Mouse (Mus musculus) gastrocnemius, postnatal 4 days (tissue): ENCODE results near the gene Hic2. TPM values are rescaled to one million over a fixed set of nuclear protein-coding genes. Genes with fewer than 3 reads are reported as not detected.

Experiments
- DNase-seq, 2 experiments: peaks; one replicate each; pipeline ENCODE4 v3.0.0; 2021 to 2022; ENCODE audit warnings: low spot score in 2 of 2, mixed read lengths in 2 of 2
- total RNA-seq, 2 experiments: library from RNA; stranded (reverse); gene quantifications; 2 replicates each; pipeline ENCODE4 v1.2.3; 2021

Hic2 gene
- total RNA-seq, 2 experiments from 2014 or later, result 2.7 to 3.9 TPM

- no peak for DNase-seq
These were observed 42.3 kb downstream of the Hic2 start, which contains the start of gene Tmem191c for GRCm38 (mm10) chr16:17275721-17276120. Tmem191c (plus strand) TSS chr16:17276077.

GRCm38 (mm10) chr16:17276164-17277151 lies 43.1 kb downstream of the Hic2 start:
- peak; percentile 84 to 92 for DNase-seq

- no peak for DNase-seq
These were observed 44.2 kb downstream of the Hic2 start for GRCm38 (mm10) chr16:17277342-17278211.

GRCm38 (mm10) chr16:17280471-17280870 lies 47.1 kb downstream of the Hic2 start:
- DNase-seq, result no peak

GRCm38 (mm10) chr16:17283151-17283550 lies 49.8 kb downstream of the Hic2 start:
- DNase-seq, result no peak

GRCm38 (mm10) chr16:17287103-17287502 lies 53.7 kb downstream of the Hic2 start:
- no peak for DNase-seq

- DNase-seq, result no peak
These were observed 57.6 kb downstream of the Hic2 start for GRCm38 (mm10) chr16:17291016-17291415.

- DNase-seq, result peak; percentile 65 to 69
These were observed 59.4 kb downstream of the Hic2 start for GRCm38 (mm10) chr16:17292751-17293150.

GRCm38 (mm10) chr16:17300818-17301217 lies 67.4 kb downstream of the Hic2 start:
- DNase-seq, result no peak

- DNase-seq, result no peak
These were observed 70.3 kb downstream of the Hic2 start for GRCm38 (mm10) chr16:17303521-17304245.

GRCm38 (mm10) chr16:17307461-17307860 lies 74.1 kb downstream of the Hic2 start:
- DNase-seq, result no peak

- DNase-seq, result no peak
These were observed 75.7 kb downstream of the Hic2 start for GRCm38 (mm10) chr16:17309036-17309435.

- no peak for DNase-seq
These were observed 79.2 kb downstream of the Hic2 start for GRCm38 (mm10) chr16:17312531-17312930.

Other genes with a start within 250 kb of the Hic2 start
- 1 to 10 TPM; 4.9 to 6.1 TPM for gene Ypel1, start 163.9 kb upstream of the Hic2 start, total RNA-seq
- 10 to 100 TPM; 48.2 to 56.1 TPM for gene Ppil2, start 122.3 kb upstream of the Hic2 start, total RNA-seq
- 1 to 10 TPM; 1.5 to 3.0 TPM for gene 2610318N02Rik, start 108.4 kb upstream of the Hic2 start, total RNA-seq
- 1 to 10 TPM; 8.0 to 10.0 TPM for gene Sdf2l1, start 101.2 kb upstream of the Hic2 start, total RNA-seq
- gene Ydjc, start 89.0 kb upstream of the Hic2 start, total RNA-seq, result 1 to 10 TPM in 1 of 2 experiments, under 1 TPM in 1; 0.61 to 1.1 TPM
- 1 to 10 TPM in 1 of 2 experiments, under 1 TPM in 1; 0.26 to 1.6 TPM for gene Ccdc116, start 86.3 kb upstream of the Hic2 start, total RNA-seq
- 100 to 1,000 TPM; 166 to 178 TPM for gene Ube2l3, start 30.9 kb upstream of the Hic2 start, total RNA-seq
- gene Rimbp3, start 25.0 kb upstream of the Hic2 start, total RNA-seq, result under 1 TPM; 0.22 to 0.29 TPM
- 1 to 10 TPM; 4.4 to 5.8 TPM for gene Tmem191c, start 42.5 kb downstream of the Hic2 start, total RNA-seq
- gene Serpind1, start 97.8 kb downstream of the Hic2 start, total RNA-seq, result 1 to 10 TPM in 1 of 2 experiments, under 1 TPM in 1; 0.78 to 1.9 TPM
- gene Snap29, start 172.4 kb downstream of the Hic2 start, total RNA-seq, result 10 to 100 TPM; 14.3 to 15.5 TPM
- 10 to 100 TPM; 27.9 to 31.4 TPM for gene Pi4ka, start 172.7 kb downstream of the Hic2 start, total RNA-seq
- gene Crkl, start 218.4 kb downstream of the Hic2 start, total RNA-seq, result 10 to 100 TPM; 32.4 to 33.1 TPM